Mouse (Mus musculus): ENCODE measurements around the gene Uqcc1. TPM values are rescaled to one million over a fixed set of nuclear protein-coding genes. Genes with fewer than 3 reads are reported as not detected.

The Uqcc1 gene
- polyA plus RNA-seq, 1 experiment from 2014 or later: 92.8 TPM

DNA sequence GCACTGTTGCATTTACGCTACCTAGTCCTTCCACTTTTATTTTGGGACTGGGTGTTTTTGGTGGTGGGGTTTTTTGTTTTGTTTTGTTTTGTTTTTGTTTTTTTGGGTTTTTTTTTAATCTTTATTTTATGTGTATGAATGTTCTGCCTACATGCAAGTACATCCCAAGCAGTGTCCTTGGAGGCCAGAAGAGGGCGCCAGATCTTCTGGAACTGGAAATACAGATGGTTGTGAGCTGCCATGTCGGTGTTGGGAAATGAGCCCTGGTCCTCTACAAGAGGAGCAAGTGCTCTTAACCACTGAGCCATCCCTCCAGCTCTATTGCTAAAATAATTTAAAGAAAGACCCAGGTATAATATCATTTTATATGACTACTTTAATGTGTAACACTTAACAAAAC is 127.3 kb downstream of the Uqcc1 start:
- Histone ChIP-seq H3K36me3 (ENCODE audit: control insufficient read depth, insufficient read depth, low read length) (no peaks in the 10 kb centered on the region), H3K27ac (ENCODE audit: low read length) (no peak overlapping the region), H3K9me3 (ENCODE audit: control insufficient read depth, low read length) (no peaks in the 10 kb centered on the region), H3K4me1 (ENCODE audit: control insufficient read depth, insufficient read depth, low read length) (peaks cover 6% of the 10 kb centered on the region), H3K4me2 (ENCODE audit: low read depth, low read length) (no peak overlapping the region), H3K27me3 (replicated peaks; ENCODE audit: control insufficient read depth, insufficient read depth, low read length) (no peaks in the 10 kb centered on the region), H3K9ac (ENCODE audit: low read depth, low read length) (no peak overlapping the region), H3K4me3 (ENCODE audit: low read length) (no peak overlapping the region)
- WGBS: 62% methylated on average over 3 of the region's 3 CpGs
- no peak for ATAC-seq

DNA sequence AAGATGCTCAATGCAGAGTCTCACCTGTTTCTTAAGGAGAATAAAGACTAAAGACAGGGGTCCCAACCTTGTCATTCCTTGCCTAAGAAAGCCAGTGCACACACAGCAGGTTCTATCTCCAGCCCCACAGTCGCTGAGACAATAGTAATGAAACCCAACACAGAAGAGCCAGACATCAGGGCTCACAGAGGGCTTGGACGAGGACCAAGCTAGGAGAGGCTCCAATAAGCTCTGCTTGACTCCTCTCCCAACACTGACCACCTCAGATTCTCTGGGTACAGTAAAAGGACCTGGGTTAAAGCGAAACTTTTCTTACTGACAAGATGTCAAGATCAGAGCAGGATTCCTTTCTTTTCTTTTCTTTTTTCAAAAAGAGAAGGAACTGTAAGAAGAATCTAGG is 131.5 kb downstream of the Uqcc1 start:
- H3K4me2 ChIP-seq (ENCODE audit: low read depth, low read length): no peak overlapping the region
- H3K4me1 ChIP-seq (ENCODE audit: control insufficient read depth, insufficient read depth, low read length): no peaks in the 10 kb centered on the region
- H3K27ac ChIP-seq (ENCODE audit: low read length): no peak overlapping the region
- H3K36me3 ChIP-seq (ENCODE audit: control insufficient read depth, insufficient read depth, low read length): no peaks in the 10 kb centered on the region
- 61% methylated on average over 3 of the region's 3 CpGs for WGBS
- H3K9me3 ChIP-seq (ENCODE audit: control insufficient read depth, low read length): no peaks in the 10 kb centered on the region
- no peaks in the 10 kb centered on the region for H3K27me3 ChIP-seq (replicated peaks; ENCODE audit: control insufficient read depth, insufficient read depth, low read length)
- H3K9ac ChIP-seq (ENCODE audit: low read depth, low read length): no peak overlapping the region
- ATAC-seq: no peak
- H3K4me3 ChIP-seq (ENCODE audit: low read length): no peak overlapping the region

Other genes starting within 250 kb of the Uqcc1 start
- gene Trpc4ap, start 237.9 kb downstream of the Uqcc1 start, polyA plus RNA-seq (2015; fragmentation: Nextera tagmentation; extraction: Ambion mirVana): 99.3 and 103 TPM in 2 replicates
- 85.7 and 94.6 TPM in 2 replicates for gene Edem2, start 200.8 kb downstream of the Uqcc1 start, polyA plus RNA-seq (2015; fragmentation: Nextera tagmentation; extraction: Ambion mirVana)
- not detected in 2 replicates for gene Gm17581, start 194.4 kb downstream of the Uqcc1 start, polyA plus RNA-seq (2015; fragmentation: Nextera tagmentation; extraction: Ambion mirVana)
- 20.4 and 20.8 TPM in 2 replicates for gene Procr, start 179.2 kb downstream of the Uqcc1 start, polyA plus RNA-seq (2015; fragmentation: Nextera tagmentation; extraction: Ambion mirVana)
- 0.18 and 0.21 TPM in 2 replicates for gene Mmp24, start 155.0 kb downstream of the Uqcc1 start, polyA plus RNA-seq (2015; fragmentation: Nextera tagmentation; extraction: Ambion mirVana)
- 27.4 and 30.0 TPM in 2 replicates for gene BC029722, start 110.9 kb downstream of the Uqcc1 start, polyA plus RNA-seq (2015; fragmentation: Nextera tagmentation; extraction: Ambion mirVana)
- 279 and 287 TPM in 2 replicates for gene Eif6, start 103.4 kb downstream of the Uqcc1 start, polyA plus RNA-seq (2015; fragmentation: Nextera tagmentation; extraction: Ambion mirVana)
- gene Fam83c, start 95.5 kb downstream of the Uqcc1 start, polyA plus RNA-seq (2015; fragmentation: Nextera tagmentation; extraction: Ambion mirVana): 0.33 and 0.35 TPM in 2 replicates
- gene Gm15557, start 10.4 kb upstream of the Uqcc1 start, polyA plus RNA-seq (2015; fragmentation: Nextera tagmentation; extraction: Ambion mirVana): 0.18 TPM in 1 of 2 replicates, not detected in the other
- 0.69 and 0.79 TPM in 2 replicates for gene Gdf5, start 15.1 kb upstream of the Uqcc1 start, polyA plus RNA-seq (2015; fragmentation: Nextera tagmentation; extraction: Ambion mirVana)
- gene Cep250, start 26.1 kb upstream of the Uqcc1 start, polyA plus RNA-seq (2015; fragmentation: Nextera tagmentation; extraction: Ambion mirVana): 11.1 and 12.7 TPM in 2 replicates
- 1.7 and 1.9 TPM in 2 replicates for gene 6430550D23Rik, start 77.7 kb upstream of the Uqcc1 start, polyA plus RNA-seq (2015; fragmentation: Nextera tagmentation; extraction: Ambion mirVana)
- gene Ergic3, start 77.7 kb upstream of the Uqcc1 start, polyA plus RNA-seq (2015; fragmentation: Nextera tagmentation; extraction: Ambion mirVana): 268 and 281 TPM in 2 replicates
- 0.05 and 0.06 TPM in 2 replicates for gene Fer1l4, start 122.6 kb upstream of the Uqcc1 start, polyA plus RNA-seq (2015; fragmentation: Nextera tagmentation; extraction: Ambion mirVana)
- gene Spag4, start 134.9 kb upstream of the Uqcc1 start, polyA plus RNA-seq (2015; fragmentation: Nextera tagmentation; extraction: Ambion mirVana): 1.7 and 2.4 TPM in 2 replicates
- 35.8 and 41.5 TPM in 2 replicates for gene Cpne1, start 181.7 kb upstream of the Uqcc1 start, polyA plus RNA-seq (2015; fragmentation: Nextera tagmentation; extraction: Ambion mirVana)
- gene Rbm12, start 181.7 kb upstream of the Uqcc1 start, polyA plus RNA-seq (2015; fragmentation: Nextera tagmentation; extraction: Ambion mirVana): 16.5 and 19.3 TPM in 2 replicates
- 13.5 and 14.1 TPM in 2 replicates for gene Gm28036, start 196.8 kb upstream of the Uqcc1 start, polyA plus RNA-seq (2015; fragmentation: Nextera tagmentation; extraction: Ambion mirVana)
- 358 and 367 TPM in 2 replicates for gene Romo1, start 213.7 kb upstream of the Uqcc1 start, polyA plus RNA-seq (2015; fragmentation: Nextera tagmentation; extraction: Ambion mirVana)
- gene Nfs1, start 213.9 kb upstream of the Uqcc1 start, polyA plus RNA-seq (2015; fragmentation: Nextera tagmentation; extraction: Ambion mirVana): 69.0 and 69.2 TPM in 2 replicates
- 450 and 473 TPM in 2 replicates for gene Rbm39, start 249.9 kb upstream of the Uqcc1 start, polyA plus RNA-seq (2015; fragmentation: Nextera tagmentation; extraction: Ambion mirVana)